Mouse (Mus musculus): ENCODE results near the gene Olfr995.

GRCm38 (mm10) chr2:85414777-85415176, 28.7 kb downstream of the Olfr995 start, which contains the start of gene Olfr993:
- no peak for TF ChIP-seq POLR2A (IDR thresholded peaks at IDR 0.05; ENCODE audit: extremely low read depth, insufficient read depth, low read length)
- TF ChIP-seq CTCF (IDR thresholded peaks at IDR 0.05; ENCODE audit: low read depth, low read length), result no peak

All from liver, adult 2 months (tissue).